Mouse (Mus musculus) midbrain, embryonic 13.5 days (tissue): ENCODE measurements around the gene Sytl4. TPM values are rescaled to one million over a fixed set of nuclear protein-coding genes. Genes with fewer than 3 reads are reported as not detected.

Experiments
- ATAC-seq: fragments of 200-750 bp; cut with Nextera tagmentation; 2 replicates; pipeline ENCODE4 v1.8.0; 2017; ENCODE audit warnings: mild to moderate bottlenecking, moderate TSS enrichment, moderate library complexity
- H3K27ac ChIP-seq: fragments of 300-500 bp; sonication (generic); 2 replicates; pipeline ENCODE4 v1.5.1; 2015; ENCODE audit warnings: inconsistent platforms, mild to moderate bottlenecking, moderate library complexity
- H3K27me3 ChIP-seq: fragments of 300-500 bp; sonication (generic); 2 replicates; pipeline ENCODE4 v1.6.1; 2015; ENCODE audit warnings: mild to moderate bottlenecking, inconsistent platforms
- H3K36me3 ChIP-seq: fragments of 300-500 bp; sonication (generic); 2 replicates; pipeline ENCODE4 v1.6.1; 2015; ENCODE audit warnings: mild to moderate bottlenecking, inconsistent platforms
- H3K4me1 ChIP-seq: fragments of 300-500 bp; sonication (generic); replicated peaks from 2 replicates; pipeline ENCODE4 v1.6.1; 2015; ENCODE audit warnings: inconsistent platforms
- H3K4me2 ChIP-seq: fragments of 300-500 bp; sonication (generic); replicated peaks from 2 replicates; pipeline ENCODE4 v1.6.1; 2015; ENCODE audit warnings: moderate library complexity, mild to moderate bottlenecking, inconsistent platforms
- H3K4me3 ChIP-seq: fragments of 300-500 bp; sonication (generic); replicated peaks from 2 replicates; pipeline ENCODE4 v1.5.1; 2015; ENCODE audit warnings: mild to moderate bottlenecking, inconsistent platforms
- H3K9ac ChIP-seq: fragments of 300-500 bp; sonication (generic); replicated peaks from 2 replicates; pipeline ENCODE4 v1.6.1; 2015; ENCODE audit warnings: mild to moderate bottlenecking, inconsistent platforms
- H3K9me3 ChIP-seq: fragments of 300-500 bp; sonication (generic); 2 replicates; pipeline ENCODE4 v1.6.1; 2016; ENCODE audit warnings: mild to moderate bottlenecking, inconsistent platforms
- WGBS: fragments of 180-500 bp; shearing (Covaris S2); methylation state at CpG from one replicate; pipeline ENCODE4 v1.1.7; 2015; 5-methylcytosine and 5-hydroxymethylcytosine counted together
- polyA plus RNA-seq: library from polyadenylated mRNA; unstranded; fragments of >200 nt; fragmentation: Nextera tagmentation; extraction: Ambion mirVana; gene quantifications from 2 replicates; pipeline ENCODE4 v1.2.1, GENCODE M21; 2015

Gene Sytl4
- 0.39 and 0.59 TPM in 2 replicates for polyA plus RNA-seq

GRCm38 (mm10) chrX:133981231-133982002 lies at the start of gene Sytl4:
TSS of gene Sytl4 (minus strand) at chrX:133981812.
- H3K27me3 ChIP-seq = peaks cover 28% of the 10 kb centered on the region; the same call in 1 of the 2 replicates
- no peaks in the 10 kb centered on the region for H3K4me1 ChIP-seq
- peak within 1 kb of the TSS; percentile 59 for H3K4me2 ChIP-seq
- H3K36me3 ChIP-seq = no peaks in the 10 kb centered on the region
- no peak within 1 kb of the TSS for H3K9ac ChIP-seq
- H3K9me3 ChIP-seq = no peaks in the 10 kb centered on the region
- peak; percentile 73 for ATAC-seq
- no peak within 1 kb of the TSS for H3K27ac ChIP-seq
- WGBS = 22% methylated on average over 29 of the region's 29 CpGs
- peak within 1 kb of the TSS; percentile 35 for H3K4me3 ChIP-seq

DNA sequence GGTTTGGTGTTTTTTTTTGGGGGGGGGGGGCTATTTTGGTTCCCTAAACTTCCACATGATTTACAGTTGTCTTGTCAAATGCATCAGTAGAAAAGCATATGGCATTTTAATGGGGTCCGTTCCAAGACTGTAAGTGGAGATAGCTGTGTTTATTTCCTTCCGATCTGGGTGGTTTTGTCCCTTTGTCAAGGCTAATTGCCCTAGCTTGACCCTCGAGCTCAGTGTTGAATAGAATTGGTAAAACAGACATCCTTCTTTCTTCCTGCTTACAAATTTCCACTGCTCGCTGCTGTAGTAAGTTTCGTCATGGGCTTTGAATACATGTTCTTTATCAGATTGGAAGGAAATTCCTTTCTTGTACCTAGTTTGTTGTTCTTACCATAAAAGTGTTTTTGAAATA lies 39.1 kb upstream of the Sytl4 start:
- ATAC-seq = no peak
- Histone ChIP-seq H3K4me3 (no peak overlapping the region), H3K27ac (no peak overlapping the region), H3K9me3 (no peaks in the 10 kb centered on the region), H3K27me3 (no peaks in the 10 kb centered on the region), H3K9ac (no peak overlapping the region), H3K36me3 (no peaks in the 10 kb centered on the region), H3K4me2 (no peak overlapping the region), H3K4me1 (no peaks in the 10 kb centered on the region)
- 63% methylated on average over 5 of the region's 5 CpGs for WGBS

DNA sequence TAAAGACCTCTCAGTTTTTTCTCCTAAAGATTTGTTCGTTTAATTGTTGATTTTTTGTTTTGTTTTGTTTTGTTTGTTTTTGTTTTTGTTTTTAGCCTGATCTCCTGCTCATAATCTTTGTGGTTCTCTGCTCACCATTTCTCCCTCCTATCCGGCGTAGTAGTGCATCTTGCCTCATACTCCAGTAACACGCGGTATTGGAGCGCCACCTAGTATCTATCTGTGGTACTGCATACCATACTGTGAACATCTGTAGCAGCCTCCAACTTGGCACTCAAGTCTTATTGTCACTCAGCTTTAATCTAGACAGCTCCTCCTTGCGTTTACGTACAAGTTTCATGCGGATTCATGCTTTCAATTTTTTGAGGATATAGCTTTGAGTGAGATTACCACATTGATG lies 37.4 kb upstream of the Sytl4 start:
- Histone ChIP-seq H3K9ac (no peak overlapping the region), H3K4me1 (no peaks in the 10 kb centered on the region), H3K27me3 (no peaks in the 10 kb centered on the region), H3K4me2 (no peak overlapping the region), H3K9me3 (no peaks in the 10 kb centered on the region), H3K4me3 (no peak overlapping the region), H3K36me3 (no peaks in the 10 kb centered on the region), H3K27ac (no peak overlapping the region)
- ATAC-seq = peak; percentile 78; the same call in 1 of the 2 replicates
- 15% methylated on average over 9 of the region's 9 CpGs for WGBS

DNA sequence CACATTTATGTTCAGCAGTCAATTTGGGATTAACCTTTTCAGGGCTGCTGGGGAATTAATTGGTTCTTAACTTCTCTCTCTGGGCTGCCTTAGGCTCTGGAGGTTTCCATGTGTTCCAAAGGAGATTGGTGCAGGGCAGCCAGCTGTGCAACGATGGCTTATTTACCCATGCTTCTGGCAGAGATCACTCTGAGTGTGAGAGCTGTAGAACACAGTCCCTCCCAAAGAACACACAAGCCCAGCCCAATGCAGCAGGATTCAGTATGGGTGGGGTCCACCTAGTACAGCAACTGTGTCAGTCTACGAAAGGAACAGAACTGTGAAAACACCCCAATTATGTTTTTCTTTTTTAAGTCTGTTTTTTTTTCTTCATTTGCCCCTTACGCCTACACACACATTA lies 14.3 kb upstream of the Sytl4 start:
- Histone ChIP-seq H3K4me2 (no peak overlapping the region), H3K36me3 (no peaks in the 10 kb centered on the region), H3K9ac (no peak overlapping the region), H3K9me3 (no peaks in the 10 kb centered on the region), H3K27ac (no peak overlapping the region), H3K4me1 (no peaks in the 10 kb centered on the region), H3K27me3 (peaks cover 5% of the 10 kb centered on the region; the same call in 1 of the 2 replicates), H3K4me3 (no peak overlapping the region)
- ATAC-seq = no peak
- 59% methylated on average over 3 of the region's 3 CpGs for WGBS

- no peak for ATAC-seq
- Histone ChIP-seq H3K9ac (no peak overlapping the region), H3K36me3 (no peaks in the 10 kb centered on the region), H3K27ac (no peak overlapping the region), H3K9me3 (no peaks in the 10 kb centered on the region), H3K27me3 (peaks cover 5% of the 10 kb centered on the region; the same call in 1 of the 2 replicates), H3K4me1 (no peaks in the 10 kb centered on the region), H3K4me3 (no peak overlapping the region), H3K4me2 (no peak overlapping the region)
- WGBS = 74% methylated on average over 2 of the region's 2 CpGs
These were observed 17.0 kb downstream of the Sytl4 start for GRCm38 (mm10) chrX:133964615-133965014.

- 61% methylated on average over 2 of the region's 2 CpGs for whole genome bisulfite sequencing
- Histone ChIP-seq H3K36me3 (no peaks in the 10 kb centered on the region), H3K27ac (no peak overlapping the region), H3K9ac (no peak overlapping the region), H3K4me2 (no peak overlapping the region), H3K4me3 (no peak overlapping the region), H3K9me3 (no peaks in the 10 kb centered on the region), H3K4me1 (no peaks in the 10 kb centered on the region), H3K27me3 (peaks cover 8% of the 10 kb centered on the region; the same call in 1 of the 2 replicates)
- no peak for ATAC-seq
These were observed 21.0 kb downstream of the Sytl4 start for GRCm38 (mm10) chrX:133960617-133961016.

DNA sequence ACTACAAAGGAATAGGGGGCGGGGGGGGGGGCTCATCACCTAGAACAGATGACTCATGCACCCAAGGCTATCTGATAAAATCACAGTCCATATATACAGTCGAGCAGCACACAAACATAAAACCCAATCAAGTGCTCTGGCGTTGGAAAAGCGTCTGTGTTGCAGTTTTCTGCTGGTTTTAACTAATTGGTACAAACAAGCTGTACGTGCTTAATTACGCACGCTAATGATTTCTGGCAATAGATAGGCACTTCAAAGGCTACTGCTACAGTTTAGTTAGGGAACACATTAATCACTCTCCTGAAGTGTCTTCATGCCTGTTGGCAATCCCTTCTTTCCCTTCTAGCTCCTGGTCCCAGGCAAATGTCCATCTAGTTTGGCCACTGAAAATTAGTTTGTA lies 27.0 kb downstream of the Sytl4 start:
- H3K36me3 ChIP-seq = no peaks in the 10 kb centered on the region
- H3K27me3 ChIP-seq = peaks cover 11% of the 10 kb centered on the region; the same call in 1 of the 2 replicates
- H3K4me2 ChIP-seq = no peak overlapping the region
- no peak overlapping the region for H3K9ac ChIP-seq
- 74% methylated on average over 7 of the region's 7 CpGs for WGBS
- no peak overlapping the region for H3K4me3 ChIP-seq
- H3K9me3 ChIP-seq = no peaks in the 10 kb centered on the region
- ATAC-seq = no peak
- H3K27ac ChIP-seq = no peak overlapping the region
- no peaks in the 10 kb centered on the region for H3K4me1 ChIP-seq

- Histone ChIP-seq H3K4me2 (no peak overlapping the region), H3K4me1 (no peaks in the 10 kb centered on the region), H3K9ac (no peak overlapping the region), H3K27ac (no peak overlapping the region), H3K4me3 (no peak overlapping the region), H3K27me3 (peaks cover 5% of the 10 kb centered on the region; the same call in 1 of the 2 replicates), H3K36me3 (no peaks in the 10 kb centered on the region), H3K9me3 (no peaks in the 10 kb centered on the region)
- ATAC-seq = peak; percentile 45; the same call in 1 of the 2 replicates
- WGBS = 34% methylated on average over 3 of the region's 3 CpGs
These were observed 34.2 kb downstream of the Sytl4 start for GRCm38 (mm10) chrX:133947427-133947826.

DNA sequence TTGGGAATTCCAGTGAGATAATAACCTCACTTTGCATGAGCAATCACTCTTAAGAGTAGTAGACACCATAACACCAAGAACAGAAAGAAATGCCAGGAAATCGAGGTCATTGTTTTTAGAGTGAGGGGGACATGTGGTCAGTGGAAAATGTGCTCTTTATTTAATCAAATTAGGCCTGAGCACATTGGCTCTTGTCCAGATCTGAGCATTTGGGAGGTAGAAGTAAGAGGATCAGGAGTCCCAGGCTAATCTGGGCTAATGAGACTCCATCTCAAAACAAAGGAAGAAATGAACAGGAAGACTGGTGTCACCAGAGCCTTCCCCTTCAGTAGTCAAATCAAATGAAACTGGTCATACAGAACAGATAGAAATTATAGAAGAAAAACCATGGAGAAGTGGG lies 42.1 kb downstream of the Sytl4 start:
- H3K36me3 ChIP-seq = no peaks in the 10 kb centered on the region
- H3K4me3 ChIP-seq = no peak overlapping the region
- ATAC-seq = no peak
- no peak overlapping the region for H3K27ac ChIP-seq
- H3K27me3 ChIP-seq = no peaks in the 10 kb centered on the region; the same call in 1 of the 2 replicates
- WGBS = 47% methylated on average over 1 of the region's 1 CpGs
- no peak overlapping the region for H3K9ac ChIP-seq
- H3K9me3 ChIP-seq = no peaks in the 10 kb centered on the region
- no peak overlapping the region for H3K4me2 ChIP-seq
- no peaks in the 10 kb centered on the region for H3K4me1 ChIP-seq

GRCm38 (mm10) chrX:133936605-133937225 lies 44.9 kb downstream of the Sytl4 start:
- no peaks in the 10 kb centered on the region for H3K4me1 ChIP-seq
- ATAC-seq = no peak
- no peaks in the 10 kb centered on the region for H3K36me3 ChIP-seq
- WGBS = 94% methylated on average over 4 of the region's 4 CpGs
- no peak overlapping the region for H3K4me3 ChIP-seq
- H3K9ac ChIP-seq = no peak overlapping the region
- no peaks in the 10 kb centered on the region for H3K27me3 ChIP-seq
- H3K4me2 ChIP-seq = no peak overlapping the region
- H3K9me3 ChIP-seq = no peaks in the 10 kb centered on the region
- H3K27ac ChIP-seq = no peak overlapping the region

- H3K36me3 ChIP-seq = no peaks in the 10 kb centered on the region
- no peaks in the 10 kb centered on the region for H3K9me3 ChIP-seq
- H3K4me1 ChIP-seq = no peaks in the 10 kb centered on the region
- no peak overlapping the region for H3K4me3 ChIP-seq
- no peaks in the 10 kb centered on the region for H3K27me3 ChIP-seq
- H3K9ac ChIP-seq = no peak overlapping the region
- 0 out of 2 replicates have a peak, but pooled peaks have one; percentile 34 for ATAC-seq
- no peak overlapping the region for H3K27ac ChIP-seq
- 59% methylated on average over 12 of the region's 12 CpGs for WGBS
- H3K4me2 ChIP-seq = no peak overlapping the region
These were observed 50.2 kb downstream of the Sytl4 start for GRCm38 (mm10) chrX:133931302-133932013.

DNA sequence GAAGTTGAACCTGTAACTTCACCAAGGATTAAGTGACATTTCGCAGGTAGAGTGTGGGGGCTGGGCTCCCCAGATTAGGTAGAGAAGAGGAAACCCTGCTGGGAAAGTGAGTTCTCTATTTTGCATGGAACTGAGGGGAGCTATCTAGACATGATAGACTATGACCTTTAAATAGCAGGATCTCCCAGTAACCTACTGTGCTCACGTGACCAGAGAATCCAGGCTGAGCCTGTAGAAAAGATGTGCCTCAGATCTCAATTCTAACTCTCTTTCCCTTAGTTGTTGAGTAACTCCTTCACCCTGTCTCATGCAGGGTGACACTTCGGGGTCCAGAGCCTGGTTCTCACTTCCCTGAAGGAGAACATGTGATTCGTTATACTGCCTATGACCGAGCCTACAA lies 54.9 kb downstream of the Sytl4 start:
- Histone ChIP-seq H3K4me1 (no peaks in the 10 kb centered on the region), H3K36me3 (no peaks in the 10 kb centered on the region), H3K4me2 (no peak overlapping the region), H3K9me3 (no peaks in the 10 kb centered on the region), H3K4me3 (no peak overlapping the region), H3K27ac (no peak overlapping the region), H3K27me3 (0 out of 2 replicates have a peak, but pooled peaks cover 5% of the 10 kb centered on the region), H3K9ac (no peak overlapping the region)
- 82% methylated on average over 5 of the region's 5 CpGs for WGBS
- no peak for ATAC-seq
